Mouse (Mus musculus): ENCODE measurements around the gene Fcrlb. TPM values are rescaled to one million over a fixed set of nuclear protein-coding genes. Genes with fewer than 3 reads are reported as not detected.

Fcrlb gene
- polyA plus RNA-seq, 1 experiment from 2014 or later, result 0.32 TPM

GRCm38 (mm10) chr1:170892279-170892678 lies 20.5 kb downstream of the Fcrlb start:
- Histone ChIP-seq H3K27me3 (ENCODE audit: insufficient read depth, low read length) (no peaks in the 10 kb centered on the region), H3K9ac (ENCODE audit: low read depth, low read length) (no peak overlapping the region), H3K9me3 (replicated peaks; ENCODE audit: low read length) (no peaks in the 10 kb centered on the region), H3K36me3 (ENCODE audit: insufficient read depth, low read length) (no peaks in the 10 kb centered on the region), H3K4me1 (replicated peaks; ENCODE audit: insufficient read depth, low read length) (no peaks in the 10 kb centered on the region), H3K27ac (no peak overlapping the region), H3K4me2 (ENCODE audit: low read length) (no peak overlapping the region), H3K4me3 (replicated peaks; ENCODE audit: low read depth, low read length) (no peak overlapping the region)
- TF ChIP-seq CTCF (IDR thresholded peaks at IDR 0.05; ENCODE audit: low read depth), result no peak
- 76% methylated on average over 1 of the region's 1 CpGs for WGBS
- DNase-seq (ENCODE audit: low spot score) (no peak), ATAC-seq (replicated peaks; ENCODE audit: low FRiP score, low read depth) (no peak)

- Histone ChIP-seq H3K4me3 (replicated peaks; ENCODE audit: low read depth, low read length) (no peak overlapping the region), H3K9ac (ENCODE audit: low read depth, low read length) (no peak overlapping the region), H3K36me3 (ENCODE audit: insufficient read depth, low read length) (no peaks in the 10 kb centered on the region), H3K27me3 (ENCODE audit: insufficient read depth, low read length) (no peaks in the 10 kb centered on the region), H3K9me3 (replicated peaks; ENCODE audit: low read length) (no peaks in the 10 kb centered on the region), H3K4me1 (replicated peaks; ENCODE audit: insufficient read depth, low read length) (no peaks in the 10 kb centered on the region), H3K27ac (no peak overlapping the region), H3K4me2 (ENCODE audit: low read length) (no peak overlapping the region)
- ATAC-seq (replicated peaks; ENCODE audit: low FRiP score, low read depth), result no peak
- no peak for TF ChIP-seq CTCF (IDR thresholded peaks at IDR 0.05; ENCODE audit: low read depth)
- peak; percentile 68 for DNase-seq (ENCODE audit: low spot score)
- WGBS, result 29% methylated on average over 2 of the region's 2 CpGs
These were observed 21.1 kb downstream of the Fcrlb start for GRCm38 (mm10) chr1:170891646-170892045.

GRCm38 (mm10) chr1:170889310-170889709 lies 23.4 kb downstream of the Fcrlb start:
- no peaks in the 10 kb centered on the region for H3K9me3 ChIP-seq (replicated peaks; ENCODE audit: low read length)
- TF ChIP-seq CTCF (IDR thresholded peaks at IDR 0.05; ENCODE audit: low read depth), result no peak
- H3K36me3 ChIP-seq (ENCODE audit: insufficient read depth, low read length), result no peaks in the 10 kb centered on the region
- ATAC-seq (replicated peaks; ENCODE audit: low FRiP score, low read depth), result no peak
- H3K27ac ChIP-seq, result no peak overlapping the region
- 81% methylated on average over 4 of the region's 4 CpGs for WGBS
- H3K27me3 ChIP-seq (ENCODE audit: insufficient read depth, low read length), result no peaks in the 10 kb centered on the region
- H3K4me1 ChIP-seq (replicated peaks; ENCODE audit: insufficient read depth, low read length), result no peaks in the 10 kb centered on the region
- no peak for DNase-seq (ENCODE audit: low spot score)
- no peak overlapping the region for H3K4me3 ChIP-seq (replicated peaks; ENCODE audit: low read depth, low read length)
- no peak overlapping the region for H3K4me2 ChIP-seq (ENCODE audit: low read length)
- H3K9ac ChIP-seq (ENCODE audit: low read depth, low read length), result no peak overlapping the region

DNA sequence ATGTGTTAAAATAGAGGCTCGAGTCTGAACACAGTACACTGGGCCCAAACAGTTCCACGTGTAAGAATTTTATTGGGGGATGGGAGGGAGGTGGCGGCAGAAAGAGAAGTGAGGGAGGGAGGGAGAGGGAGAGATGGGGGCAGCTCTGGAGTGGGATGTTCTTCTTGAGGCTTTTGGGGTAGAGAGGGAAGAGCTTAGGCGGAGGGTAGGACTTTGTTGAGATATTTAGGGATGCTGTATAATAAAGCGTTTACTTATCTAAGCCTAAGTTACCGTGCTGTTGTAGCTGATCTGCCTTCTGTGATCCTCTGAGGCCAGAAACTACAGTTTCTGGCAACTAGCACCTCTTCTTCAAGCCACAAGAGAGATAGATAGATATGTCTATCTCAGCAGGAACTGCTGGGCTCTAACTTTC lies 26.7 kb downstream of the Fcrlb start:
- no peak overlapping the region for H3K4me2 ChIP-seq (ENCODE audit: low read length)
- no peaks in the 10 kb centered on the region for H3K9me3 ChIP-seq (replicated peaks; ENCODE audit: low read length)
- no peak for TF ChIP-seq CTCF (IDR thresholded peaks at IDR 0.05; ENCODE audit: low read depth)
- ATAC-seq (replicated peaks; ENCODE audit: low FRiP score, low read depth), result no peak
- H3K9ac ChIP-seq (ENCODE audit: low read depth, low read length), result no peak overlapping the region
- no peaks in the 10 kb centered on the region for H3K36me3 ChIP-seq (ENCODE audit: insufficient read depth, low read length)
- H3K27ac ChIP-seq, result no peak overlapping the region
- no peaks in the 10 kb centered on the region for H3K27me3 ChIP-seq (ENCODE audit: insufficient read depth, low read length)
- H3K4me3 ChIP-seq (replicated peaks; ENCODE audit: low read depth, low read length), result no peak overlapping the region
- DNase-seq (ENCODE audit: low spot score), result no peak
- WGBS, result 47% methylated on average over 6 of the region's 6 CpGs
- no peaks in the 10 kb centered on the region for H3K4me1 ChIP-seq (replicated peaks; ENCODE audit: insufficient read depth, low read length)

GRCm38 (mm10) chr1:170884978-170885561 lies 27.7 kb downstream of the Fcrlb start, which contains the start of the genes Gm26620 and Dusp12:
Gene Gm26620 (plus strand): TSS chr1:170885065.
Gene Dusp12 (minus strand): TSS chr1:170885540.
- peak; percentile 66 for TF ChIP-seq CTCF (IDR thresholded peaks at IDR 0.05; ENCODE audit: low read depth)
- under 1% methylated on average over 46 of the region's 46 CpGs for WGBS
- H3K9ac ChIP-seq (ENCODE audit: low read depth, low read length), result peak within 1 kb of the TSS; percentile 78
- DNase-seq (ENCODE audit: low spot score) (peak; percentile 95), ATAC-seq (replicated peaks; ENCODE audit: low FRiP score, low read depth) (peak; percentile 95)
- H3K9me3 ChIP-seq (replicated peaks; ENCODE audit: low read length), result no peaks in the 10 kb centered on the region
- no peaks in the 10 kb centered on the region for H3K4me1 ChIP-seq (replicated peaks; ENCODE audit: insufficient read depth, low read length)
- H3K4me2 ChIP-seq (ENCODE audit: low read length), result peak within 1 kb of the TSS; percentile 67
- no peaks in the 10 kb centered on the region for H3K27me3 ChIP-seq (ENCODE audit: insufficient read depth, low read length)
- H3K36me3 ChIP-seq (ENCODE audit: insufficient read depth, low read length), result no peaks in the 10 kb centered on the region
- H3K4me3 ChIP-seq (replicated peaks; ENCODE audit: low read depth, low read length), result peak within 1 kb of the TSS; percentile 85
- H3K27ac ChIP-seq, result peak within 1 kb of the TSS; percentile 92

GRCm38 (mm10) chr1:170884390-170884789 lies 28.4 kb downstream of the Fcrlb start:
- Histone ChIP-seq H3K4me2 (ENCODE audit: low read length) (peak overlapping the region; percentile 67), H3K9me3 (replicated peaks; ENCODE audit: low read length) (no peaks in the 10 kb centered on the region), H3K9ac (ENCODE audit: low read depth, low read length) (peak overlapping the region; percentile 78), H3K27ac (peak overlapping the region; percentile 19; the same call in 1 of the 2 replicates), H3K36me3 (ENCODE audit: insufficient read depth, low read length) (peaks cover 3% of the 10 kb centered on the region; the same call in 1 of the 2 replicates), H3K27me3 (ENCODE audit: insufficient read depth, low read length) (no peaks in the 10 kb centered on the region), H3K4me1 (replicated peaks; ENCODE audit: insufficient read depth, low read length) (no peaks in the 10 kb centered on the region), H3K4me3 (replicated peaks; ENCODE audit: low read depth, low read length) (peak overlapping the region; percentile 85)
- TF ChIP-seq CTCF (IDR thresholded peaks at IDR 0.05; ENCODE audit: low read depth), result no peak
- 14% methylated on average over 8 of the region's 8 CpGs for WGBS
- no peak for DNase-seq (ENCODE audit: low spot score)
- no peak for ATAC-seq (replicated peaks; ENCODE audit: low FRiP score, low read depth)
